Mouse (Mus musculus) midbrain, embryonic 16.5 days (tissue): ENCODE results near the gene Itgb4. TPM values are rescaled to one million over a fixed set of nuclear protein-coding genes. Genes with fewer than 3 reads are reported as not detected.
"Not testable (repeated sequence)": the region's sequence is repeated elsewhere in the genome, so short reads cannot be mapped to it uniquely, and the experiment has no call there.

Experiments used
- ATAC-seq: fragments of 200-750 bp; cut with Nextera tagmentation; 2 replicates; pipeline ENCODE4 v1.8.0; 2017; ENCODE audit warnings: moderate TSS enrichment
- H3K27ac ChIP-seq: fragments of 300-500 bp; sonication (generic); 2 replicates; pipeline ENCODE4 v1.5.1; 2014; ENCODE audit warnings: mild to moderate bottlenecking, low read length, mixed read lengths
- H3K27me3 ChIP-seq: fragments of 300-500 bp; sonication (generic); 2 replicates; pipeline ENCODE4 v1.6.1; 2014; ENCODE audit warnings: low read depth, low read length, mixed read lengths; ENCODE audit not compliant: control insufficient read depth, insufficient read depth
- H3K36me3 ChIP-seq: fragments of 300-500 bp; sonication (generic); 2 replicates; pipeline ENCODE4 v1.6.1; 2014; ENCODE audit warnings: mild to moderate bottlenecking, low read length, moderate library complexity, mixed read lengths; ENCODE audit not compliant: control insufficient read depth, insufficient read depth
- H3K4me1 ChIP-seq: fragments of 300-500 bp; sonication (generic); 2 replicates; pipeline ENCODE4 v1.6.1; 2014; ENCODE audit warnings: mild to moderate bottlenecking, low read length, mixed read lengths; ENCODE audit not compliant: control insufficient read depth, insufficient read depth
- H3K4me2 ChIP-seq: fragments of 300-500 bp; sonication (generic); 2 replicates; pipeline ENCODE4 v1.6.1; 2014; ENCODE audit warnings: mild to moderate bottlenecking, low read length, mixed read lengths
- H3K4me3 ChIP-seq: fragments of 300-500 bp; sonication (generic); 2 replicates; pipeline ENCODE4 v1.5.1; 2014; ENCODE audit warnings: low read depth, mild to moderate bottlenecking, low read length, moderate library complexity, mixed read lengths
- H3K9ac ChIP-seq: fragments of 300-500 bp; sonication (generic); 2 replicates; pipeline ENCODE4 v1.6.1; 2014; ENCODE audit warnings: low read depth, low read length, mixed read lengths
- H3K9me3 ChIP-seq: fragments of 300-500 bp; sonication (generic); replicated peaks from 2 replicates; pipeline ENCODE4 v1.6.1; 2014; ENCODE audit warnings: mild to moderate bottlenecking, low read length, mixed read lengths; ENCODE audit not compliant: control insufficient read depth, poor library complexity, severe bottlenecking
- WGBS: fragments of 180-500 bp; shearing (Covaris S2); extraction: QIAGEN DNeasy Blood & Tissue Kit; methylation state at CpG from one replicate; pipeline ENCODE4 v1.1.7; 2014; 5-methylcytosine and 5-hydroxymethylcytosine counted together
- polyA plus RNA-seq: library from polyadenylated mRNA; unstranded; fragments of >200 nt; fragmentation: Nextera tagmentation; extraction: Ambion mirVana; gene quantifications from 2 replicates; pipeline ENCODE4 v1.2.1, GENCODE M21; 2015

Itgb4 gene
- polyA plus RNA-seq, 1 experiment from 2014 or later, result 0.64 TPM

- Histone ChIP-seq H3K4me3 (no peak overlapping the region), H3K4me2 (no peak overlapping the region), H3K27ac (no peak overlapping the region), H3K9ac (no peak overlapping the region), H3K4me1 (peaks cover 16% of the 10 kb centered on the region), H3K36me3 (no peaks in the 10 kb centered on the region), H3K27me3 (no peaks in the 10 kb centered on the region), H3K9me3 (no peaks in the 10 kb centered on the region)
- WGBS, result 98% methylated on average over 11 of the region's 11 CpGs
- ATAC-seq, result no peak
These were observed 35.2 kb downstream of the Itgb4 start for GRCm38 (mm10) chr11:116009661-116010060.

- Histone ChIP-seq H3K27ac (no peak overlapping the region), H3K4me2 (no peak overlapping the region), H3K36me3 (no peaks in the 10 kb centered on the region), H3K27me3 (no peaks in the 10 kb centered on the region), H3K9ac (no peak overlapping the region), H3K4me1 (peaks cover 11% of the 10 kb centered on the region), H3K9me3 (no peaks in the 10 kb centered on the region), H3K4me3 (no peak overlapping the region)
- 92% methylated on average over 8 of the region's 8 CpGs for WGBS
- ATAC-seq, result no peak
These were observed 35.6 kb downstream of the Itgb4 start for GRCm38 (mm10) chr11:116010146-116010545.

GRCm38 (mm10) chr11:116010948-116011347, 36.4 kb downstream of the Itgb4 start:
- H3K4me3 ChIP-seq, result no peak overlapping the region
- H3K27ac ChIP-seq, result no peak overlapping the region
- H3K4me2 ChIP-seq, result no peak overlapping the region
- H3K36me3 ChIP-seq, result no peaks in the 10 kb centered on the region
- no peak for ATAC-seq
- no peaks in the 10 kb centered on the region for H3K27me3 ChIP-seq
- peaks cover 7% of the 10 kb centered on the region for H3K4me1 ChIP-seq
- no peaks in the 10 kb centered on the region for H3K9me3 ChIP-seq
- H3K9ac ChIP-seq, result 0 out of 2 replicates have a peak overlapping the region, but pooled peaks have one; percentile 10
- WGBS, result 89% methylated on average over 5 of the region's 5 CpGs

GRCm38 (mm10) chr11:116011529-116012261, 37.2 kb downstream of the Itgb4 start:
- H3K9ac ChIP-seq, result peak overlapping the region; percentile 65
- no peaks in the 10 kb centered on the region for H3K9me3 ChIP-seq
- 25% methylated on average over 14 of the region's 14 CpGs for WGBS
- peak overlapping the region; percentile 74 for H3K4me2 ChIP-seq
- H3K36me3 ChIP-seq, result no peaks in the 10 kb centered on the region
- 0 out of 2 replicates have a peak overlapping the region, but pooled peaks have one; percentile 73 for H3K27ac ChIP-seq
- ATAC-seq, result no peak
- peak overlapping the region; percentile 65 for H3K4me3 ChIP-seq
- H3K4me1 ChIP-seq, result peaks cover 7% of the 10 kb centered on the region
- no peaks in the 10 kb centered on the region for H3K27me3 ChIP-seq

GRCm38 (mm10) chr11:116012262-116012947, 37.9 kb downstream of the Itgb4 start, which contains the start of gene Galk1:
Gene Galk1, minus strand, starts transcription at chr11:116012719.
- H3K4me3 ChIP-seq, result peak within 1 kb of the TSS; percentile 65
- peaks cover 7% of the 10 kb centered on the region for H3K4me1 ChIP-seq
- peak; percentile 84 for ATAC-seq
- H3K4me2 ChIP-seq, result peak within 1 kb of the TSS; percentile 74
- no peaks in the 10 kb centered on the region for H3K36me3 ChIP-seq
- H3K9me3 ChIP-seq, result no peaks in the 10 kb centered on the region
- peak within 1 kb of the TSS; percentile 65 for H3K9ac ChIP-seq
- no peaks in the 10 kb centered on the region for H3K27me3 ChIP-seq
- 0% methylated on average over 49 of the region's 55 CpGs for WGBS
- H3K27ac ChIP-seq, result peak within 1 kb of the TSS; percentile 73; the same call in 1 of the 2 replicates

GRCm38 (mm10) chr11:116014821-116015220, 40.3 kb downstream of the Itgb4 start:
- WGBS, result 51% methylated on average over 8 of the region's 8 CpGs

GRCm38 (mm10) chr11:116018106-116018505, 43.6 kb downstream of the Itgb4 start:
- peaks cover 6% of the 10 kb centered on the region; the same call in 1 of the 2 replicates for H3K36me3 ChIP-seq
- WGBS, result 27% methylated on average over 6 of the region's 6 CpGs
- H3K27ac ChIP-seq, result no peak overlapping the region
- no peak overlapping the region for H3K9ac ChIP-seq
- peaks cover 17% of the 10 kb centered on the region for H3K4me1 ChIP-seq
- H3K4me2 ChIP-seq, result no peak overlapping the region
- ATAC-seq, result no peak
- H3K9me3 ChIP-seq, result no peaks in the 10 kb centered on the region
- no peak overlapping the region for H3K4me3 ChIP-seq
- H3K27me3 ChIP-seq, result no peaks in the 10 kb centered on the region

More at GRCm38 (mm10) chr11:116014821-116015220, 40.3 kb downstream of the Itgb4 start:
- Histone ChIP-seq H3K4me2 (no peak overlapping the region), H3K4me3 (no peak overlapping the region), H3K9me3 (no peaks in the 10 kb centered on the region), H3K36me3 (no peaks in the 10 kb centered on the region), H3K4me1 (peaks cover 7% of the 10 kb centered on the region), H3K27ac (no peak overlapping the region), H3K27me3 (no peaks in the 10 kb centered on the region), H3K9ac (no peak overlapping the region)
- ATAC-seq, result no peak

GRCm38 (mm10) chr11:116018867-116019266, 44.4 kb downstream of the Itgb4 start:
- WGBS, result 90% methylated on average over 4 of the region's 4 CpGs
- peaks cover 17% of the 10 kb centered on the region for H3K4me1 ChIP-seq

GRCm38 (mm10) chr11:116019360-116019791, 44.9 kb downstream of the Itgb4 start:
- 58% methylated on average over 1 of the region's 1 CpGs for WGBS
- Histone ChIP-seq H3K36me3 (peaks cover 6% of the 10 kb centered on the region; the same call in 1 of the 2 replicates), H3K9ac (no peak overlapping the region), H3K27me3 (no peaks in the 10 kb centered on the region), H3K4me1 (peaks cover 17% of the 10 kb centered on the region), H3K4me2 (no peak overlapping the region), H3K4me3 (no peak overlapping the region), H3K27ac (no peak overlapping the region), H3K9me3 (no peaks in the 10 kb centered on the region)
- ATAC-seq, result no peak

More at GRCm38 (mm10) chr11:116018867-116019266, 44.4 kb downstream of the Itgb4 start:
- not testable (repeated sequence) for H3K4me3 ChIP-seq, ATAC-seq, H3K27me3 ChIP-seq, H3K9me3 ChIP-seq, H3K27ac ChIP-seq, H3K36me3 ChIP-seq, H3K4me2 ChIP-seq, H3K9ac ChIP-seq
